Mouse (Mus musculus) MN1 (cell line): ENCODE data around the gene Haspin.

ENCODE experiments used
- DNase-seq: peaks from one replicate; pipeline ENCODE4 v3.0.0-alpha.2; 2016; ENCODE audit warnings: low spot score

The Haspin gene

GRCm38 (mm10) chr11:73137591-73138501 is at the start of gene Haspin:
Gene Haspin (minus strand): TSS chr11:73138294.
- DNase-seq: peak; percentile 89

- no peak for DNase-seq
Measured at GRCm38 (mm10) chr11:73187231-73187630, 49.1 kb upstream of the Haspin start.

- DNase-seq: no peak
Measured at GRCm38 (mm10) chr11:73185872-73186615, 48.0 kb upstream of the Haspin start.

- DNase-seq: peak; percentile 11
Measured at GRCm38 (mm10) chr11:73177895-73178294, 39.8 kb upstream of the Haspin start.

- peak; percentile 71 for DNase-seq
Measured at GRCm38 (mm10) chr11:73177509-73177875, 39.4 kb upstream of the Haspin start.

- DNase-seq: peak; percentile 98
Measured at GRCm38 (mm10) chr11:73176608-73177508, 38.8 kb upstream of the Haspin start, which contains the start of the genes Emc6 and Tax1bp3. Gene Emc6 (minus strand): TSS chr11:73177037. Gene Tax1bp3 (plus strand): TSS chr11:73177083.

GRCm38 (mm10) chr11:73176186-73176585 is 38.1 kb upstream of the Haspin start:
- peak; percentile 21 for DNase-seq

- DNase-seq: peak; percentile 30
Measured at GRCm38 (mm10) chr11:73175612-73176011, 37.5 kb upstream of the Haspin start.

- no peak for DNase-seq
Measured at GRCm38 (mm10) chr11:73172186-73172585, 34.1 kb upstream of the Haspin start.

GRCm38 (mm10) chr11:73169231-73169630 is 31.1 kb upstream of the Haspin start:
- DNase-seq: peak; percentile 29

- DNase-seq: no peak
Measured at GRCm38 (mm10) chr11:73168576-73168975, 30.5 kb upstream of the Haspin start.

- DNase-seq: no peak
Measured at GRCm38 (mm10) chr11:73168071-73168470, 30.0 kb upstream of the Haspin start.

GRCm38 (mm10) chr11:73162284-73162683 is 24.2 kb upstream of the Haspin start:
- no peak for DNase-seq

- no peak for DNase-seq
Measured at GRCm38 (mm10) chr11:73161616-73162015, 23.5 kb upstream of the Haspin start.

GRCm38 (mm10) chr11:73160811-73161200 is 22.7 kb upstream of the Haspin start:
- DNase-seq: no peak

GRCm38 (mm10) chr11:73159957-73160810 is 22.1 kb upstream of the Haspin start, which contains the start of gene P2rx5:
Gene P2rx5 (plus strand): TSS chr11:73160421.
- no peak for DNase-seq

GRCm38 (mm10) chr11:73155071-73155470 is 17.0 kb upstream of the Haspin start:
- DNase-seq: no peak

GRCm38 (mm10) chr11:73148209-73148608 is 10.1 kb upstream of the Haspin start:
- no peak for DNase-seq

- no peak for DNase-seq
Measured at GRCm38 (mm10) chr11:73146975-73147365, 8.9 kb upstream of the Haspin start.

- no peak for DNase-seq
Measured at GRCm38 (mm10) chr11:73146026-73146974, 8.2 kb upstream of the Haspin start.
